Mouse (Mus musculus): ENCODE results near the gene Pgc.

The Pgc gene

GRCm38 (mm10) chr17:47708972-47709371, 17.7 kb upstream of the Pgc start:
- DNase-seq (ENCODE audit: low read depth) = no peak

- no peak for DNase-seq (ENCODE audit: low read depth)
Observed at GRCm38 (mm10) chr17:47710036-47710435, 16.6 kb upstream of the Pgc start.

- no peak for DNase-seq (ENCODE audit: low read depth)
Observed at GRCm38 (mm10) chr17:47711883-47712282, 14.8 kb upstream of the Pgc start.

- DNase-seq (ENCODE audit: low read depth) = no peak
Observed at GRCm38 (mm10) chr17:47712889-47713571, 13.6 kb upstream of the Pgc start.

GRCm38 (mm10) chr17:47715037-47715436, 11.6 kb upstream of the Pgc start:
- DNase-seq (ENCODE audit: low read depth) = no peak

- no peak for DNase-seq (ENCODE audit: low read depth)
Observed at GRCm38 (mm10) chr17:47721183-47721582, 5.5 kb upstream of the Pgc start.

- DNase-seq (ENCODE audit: low read depth) = no peak
Observed at GRCm38 (mm10) chr17:47730633-47731575, 4.3 kb downstream of the Pgc start.

GRCm38 (mm10) chr17:47735553-47736100, 9.0 kb downstream of the Pgc start:
- DNase-seq (ENCODE audit: low read depth) = no peak

- peak; percentile 95 for DNase-seq (ENCODE audit: low read depth)
Observed at GRCm38 (mm10) chr17:47736856-47737255, 10.2 kb downstream of the Pgc start, which contains the start of gene Tfeb. Gene Tfeb (plus strand): TSS chr17:47737030.

GRCm38 (mm10) chr17:47737271-47738065, 10.8 kb downstream of the Pgc start:
- DNase-seq (ENCODE audit: low read depth) = peak; percentile 91

- DNase-seq (ENCODE audit: low read depth) = no peak
Observed at GRCm38 (mm10) chr17:47738066-47738878, 11.6 kb downstream of the Pgc start.

GRCm38 (mm10) chr17:47738879-47739798, 12.5 kb downstream of the Pgc start:
- DNase-seq (ENCODE audit: low read depth) = no peak

- DNase-seq (ENCODE audit: low read depth) = no peak
Observed at GRCm38 (mm10) chr17:47740186-47740585, 13.5 kb downstream of the Pgc start.

- DNase-seq (ENCODE audit: low read depth) = no peak
Observed at GRCm38 (mm10) chr17:47742991-47743734, 16.5 kb downstream of the Pgc start.

GRCm38 (mm10) chr17:47744086-47744485, 17.4 kb downstream of the Pgc start:
- no peak for DNase-seq (ENCODE audit: low read depth)

- DNase-seq (ENCODE audit: low read depth) = peak; percentile 38
Observed at GRCm38 (mm10) chr17:47744746-47745368, 18.2 kb downstream of the Pgc start.

- DNase-seq (ENCODE audit: low read depth) = peak; percentile 23
Observed at GRCm38 (mm10) chr17:47748791-47749553, 22.3 kb downstream of the Pgc start.

GRCm38 (mm10) chr17:47749626-47750025, 23.0 kb downstream of the Pgc start:
- DNase-seq (ENCODE audit: low read depth) = no peak
